Mouse (Mus musculus) monocyte, adult 2 months (primary cell): Measurements from ENCODE around the gene Eif3i.
"Not testable (repeated sequence)": the region's sequence is repeated elsewhere in the genome, so short reads cannot be mapped to it uniquely, and the experiment has no call there.

Source experiments
- DNase-seq, 2 experiments: peaks; one replicate each; pipeline ENCODE4 v3.0.0; 2022; ENCODE audit warnings: low spot score in 2 of 2, low read depth in 1 of 2

The Eif3i gene

DNA sequence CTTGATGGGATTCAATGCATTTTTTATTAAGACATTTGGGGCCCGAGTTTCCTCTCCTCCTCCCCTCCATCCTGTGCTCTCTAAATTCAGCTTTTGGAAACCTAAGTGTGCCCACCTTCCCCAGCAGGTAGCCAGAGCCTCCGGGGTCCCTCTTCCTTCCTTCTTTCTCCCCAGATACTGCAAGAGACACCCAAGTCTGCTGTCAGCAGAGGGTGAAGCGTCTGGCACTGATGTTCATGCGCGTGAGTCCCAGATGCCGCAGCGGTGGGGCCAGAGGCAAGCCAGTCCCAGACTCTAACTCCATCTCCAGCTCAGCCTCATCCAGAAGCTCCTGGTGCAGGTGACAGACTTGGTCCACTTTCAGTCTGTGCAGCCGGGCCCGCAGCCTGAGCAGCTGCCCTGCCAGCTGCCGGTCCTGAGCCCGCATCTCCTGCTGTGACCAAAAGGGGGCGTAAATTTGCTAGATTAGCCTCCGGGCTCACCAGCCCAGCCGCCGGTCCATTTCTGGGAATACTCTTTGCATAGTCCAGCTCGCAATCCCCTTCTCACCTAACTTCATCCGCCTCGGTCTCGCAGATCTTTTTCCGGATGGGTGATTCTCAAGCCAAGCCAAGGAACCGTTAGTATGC lies 23.5 kb downstream of the Eif3i start:
- peak in 1 of 2 experiments; percentile 35 for DNase-seq

DNA sequence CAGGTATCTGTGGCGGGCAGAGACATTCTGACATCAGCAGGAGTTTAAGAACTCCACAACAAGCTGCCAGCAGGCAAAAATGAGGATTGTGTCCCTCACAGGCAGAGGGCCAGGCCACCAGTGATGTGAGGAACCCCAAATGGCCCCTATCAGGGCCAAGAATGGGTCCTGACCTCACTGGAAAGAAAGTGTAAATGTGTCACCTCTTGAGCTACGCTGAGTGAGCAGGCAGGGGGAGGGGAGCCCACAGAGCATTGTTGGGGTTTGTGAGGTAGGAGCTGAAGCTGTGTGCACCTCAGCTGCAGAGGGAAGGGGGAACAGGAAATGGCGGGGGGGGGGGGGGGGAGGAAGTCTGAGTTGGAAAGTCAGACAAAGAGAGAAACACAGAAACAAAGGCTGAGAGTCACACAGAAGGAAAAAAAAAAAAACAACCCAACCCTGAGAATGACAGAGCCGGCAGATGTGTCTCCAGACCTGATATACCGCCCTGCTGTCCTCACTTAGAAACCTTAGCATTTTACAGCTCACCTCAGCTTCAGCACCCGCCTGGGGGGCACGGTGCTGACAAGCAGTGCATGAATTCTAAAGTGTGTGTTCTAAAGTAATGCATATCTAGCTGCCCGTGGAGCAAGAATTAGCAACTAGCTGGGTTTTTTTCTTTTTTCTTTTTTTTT lies 25.1 kb downstream of the Eif3i start:
- DNase-seq = no peak

DNA sequence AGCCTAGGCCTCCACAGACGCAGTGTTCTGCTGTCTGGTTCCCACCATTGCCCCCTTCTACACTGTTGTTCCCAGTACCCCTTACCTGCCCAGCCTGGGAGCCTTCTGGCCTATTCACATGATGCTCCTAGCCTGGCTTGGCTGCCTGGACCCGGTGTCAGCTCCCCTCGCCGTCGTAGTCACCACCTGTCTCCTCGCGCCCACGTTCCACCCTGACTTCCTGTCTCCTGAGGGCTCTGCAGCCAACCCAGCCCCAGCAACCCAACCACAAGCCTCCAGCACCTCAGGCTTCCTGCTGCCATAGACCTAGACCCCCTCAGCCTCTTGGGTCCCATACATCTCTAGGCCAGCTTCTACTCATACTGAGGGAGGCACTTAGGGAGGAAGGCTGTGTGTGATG lies 27.0 kb downstream of the Eif3i start, which contains the start of gene Lck:
Gene Lck (minus strand): TSS at position 212 of the 400 bp plus-strand sequence.
- no peak for DNase-seq

DNA sequence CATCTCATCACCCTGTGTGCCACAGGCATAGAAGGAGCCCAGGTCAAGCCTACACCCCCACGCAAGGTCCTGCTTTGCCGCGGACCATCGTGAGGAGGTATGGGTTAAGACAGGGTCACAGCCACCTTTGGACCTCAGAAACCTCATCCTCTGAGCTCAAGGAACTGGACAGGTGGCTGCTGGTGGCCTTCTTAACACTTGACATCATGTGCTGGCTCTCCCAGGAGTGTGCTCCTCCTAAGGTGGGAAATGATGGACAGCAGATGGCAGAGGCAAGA lies 27.4 kb downstream of the Eif3i start:
- DNase-seq = no peak

DNA sequence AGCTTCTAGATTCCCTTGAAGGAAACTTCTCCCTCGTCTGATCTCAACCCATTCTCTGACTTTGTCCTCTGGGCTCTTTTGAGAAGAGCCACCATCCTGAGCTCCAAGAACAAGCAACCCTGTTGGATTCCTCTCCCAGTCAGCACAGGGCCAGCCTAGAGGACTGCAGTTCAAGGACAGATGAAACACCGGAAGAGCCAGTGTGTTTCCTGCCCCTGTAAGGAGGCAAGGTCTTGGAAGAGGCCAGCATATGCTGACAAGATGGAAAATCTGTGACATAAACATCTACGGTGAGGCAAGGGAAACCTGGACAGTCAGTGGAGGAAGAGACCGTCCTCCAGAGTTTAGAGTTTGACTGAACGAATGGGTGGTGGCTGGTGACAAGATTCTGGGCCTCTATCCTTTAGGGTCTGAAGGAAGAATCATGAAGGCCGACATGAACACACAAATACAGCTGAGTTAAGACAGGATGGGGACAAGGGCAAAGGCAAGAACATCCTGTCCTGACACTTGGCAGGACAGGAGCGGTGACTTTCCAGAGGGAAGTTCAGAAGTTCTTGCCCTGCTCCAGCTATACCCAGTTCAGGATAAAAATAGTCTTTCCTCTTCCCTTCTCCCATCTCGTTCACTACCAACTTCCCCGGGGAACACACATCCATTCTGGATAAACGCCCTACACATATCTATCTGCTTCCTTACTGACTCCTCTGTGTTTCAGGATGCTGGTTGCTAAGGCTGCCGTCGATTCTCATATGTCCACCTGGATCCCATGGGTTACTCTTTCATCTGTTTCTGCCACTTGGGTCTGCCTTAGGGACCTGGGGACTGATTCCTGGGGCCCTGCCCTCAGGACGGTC lies 28.0 kb downstream of the Eif3i start:
- DNase-seq = no peak

DNA sequence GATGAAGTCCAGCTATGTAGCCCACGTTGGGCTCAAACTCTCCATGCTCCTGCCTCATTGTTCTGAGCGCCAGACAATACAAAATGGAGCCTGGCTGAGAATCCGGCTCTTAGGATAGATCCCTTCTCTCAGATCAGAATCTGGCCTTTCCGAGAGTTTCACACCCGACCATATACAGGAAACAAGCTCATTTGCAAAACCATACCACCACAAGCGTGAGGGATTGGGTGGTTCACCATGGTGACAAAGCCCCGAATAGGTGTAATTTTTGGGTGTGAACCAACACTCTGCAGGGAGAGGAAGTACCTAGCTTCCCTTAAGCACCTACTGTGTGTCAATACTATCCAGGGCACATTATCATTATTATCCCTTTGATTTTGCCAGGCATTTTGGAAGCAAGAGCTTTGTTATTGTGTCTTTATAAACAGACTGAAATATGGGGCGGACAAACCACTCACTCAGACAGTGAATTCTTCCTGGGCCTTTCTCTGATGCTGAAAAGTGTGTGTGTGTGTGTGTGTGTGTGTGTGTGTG lies 28.8 kb downstream of the Eif3i start:
- no peak for DNase-seq

DNA sequence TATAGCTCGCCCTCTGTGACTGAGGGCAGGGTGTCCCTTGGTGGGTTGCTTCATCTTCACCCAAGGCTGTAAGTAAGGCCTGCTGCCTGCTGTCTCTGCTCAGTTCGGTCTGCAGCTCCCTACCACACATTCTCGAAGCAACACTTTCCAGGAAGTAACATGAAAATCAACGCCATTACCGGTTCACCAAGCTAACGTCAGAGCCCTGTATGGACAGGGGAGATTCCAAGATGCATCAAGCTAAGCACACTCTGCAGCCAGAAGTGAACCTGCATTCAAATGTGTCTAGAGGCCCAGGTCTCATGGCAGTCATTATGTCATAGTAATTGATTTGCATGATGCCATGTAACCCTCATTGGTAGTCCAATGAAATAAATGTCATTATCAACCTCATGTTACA lies 30.4 kb downstream of the Eif3i start:
- no peak for DNase-seq

DNA sequence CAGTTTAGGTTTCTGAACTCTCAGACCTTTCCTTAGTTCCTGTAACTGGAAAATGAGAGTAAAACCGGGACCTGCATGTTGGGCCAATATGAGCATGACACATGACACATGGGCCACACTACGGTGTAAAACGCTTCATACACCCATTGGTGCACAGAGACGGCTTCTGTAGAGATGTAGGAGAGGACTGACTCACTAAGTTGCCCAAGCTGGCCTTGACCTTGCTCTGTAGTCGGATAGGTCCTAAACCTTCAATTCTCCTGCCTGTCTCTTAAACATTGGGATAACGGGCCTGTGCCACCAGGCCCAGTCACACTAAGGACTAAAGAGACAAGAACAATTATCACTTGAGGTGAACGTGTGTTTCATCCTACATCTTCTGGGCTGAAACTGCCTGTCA lies 32.1 kb downstream of the Eif3i start:
- DNase-seq = no peak

DNA sequence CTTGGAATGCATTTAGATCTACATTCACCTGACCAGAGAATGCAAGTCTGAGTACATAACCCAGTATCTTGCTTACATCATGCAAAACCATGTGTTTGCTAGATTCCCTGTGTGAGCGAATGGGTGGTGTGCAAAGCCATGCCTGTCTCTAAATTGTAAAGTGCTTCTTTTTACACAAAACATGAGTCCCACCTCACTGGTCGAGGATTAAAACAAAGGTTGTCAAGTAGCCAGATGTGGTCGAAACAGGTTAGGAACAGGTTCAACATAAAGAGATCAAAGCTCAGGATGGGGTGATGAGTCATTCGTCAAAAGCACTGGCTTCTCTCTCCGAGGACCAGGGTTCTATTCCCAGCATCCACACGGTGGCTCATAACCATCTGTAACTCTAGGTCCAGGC lies 35.3 kb downstream of the Eif3i start:
- no peak for DNase-seq

DNA sequence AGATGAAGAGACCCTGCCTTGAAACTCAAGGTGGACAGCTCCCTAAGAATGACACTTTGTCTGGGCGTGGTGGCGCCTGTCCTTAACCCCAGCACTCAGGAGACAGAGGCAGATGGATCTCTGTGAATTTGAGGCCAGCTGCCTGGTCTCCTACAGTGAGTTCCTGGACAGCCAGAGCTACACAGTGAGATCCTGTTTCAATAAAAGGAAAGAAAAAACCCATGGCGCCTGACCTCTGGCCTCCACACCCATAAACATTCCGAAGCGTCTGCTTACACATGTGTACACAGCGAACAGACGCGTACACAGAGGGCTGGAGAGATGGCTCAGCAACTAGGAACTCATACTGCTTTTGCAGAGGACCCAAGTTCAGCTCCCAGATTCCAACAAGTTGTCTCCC lies 36.7 kb downstream of the Eif3i start:
- DNase-seq = no peak

DNA sequence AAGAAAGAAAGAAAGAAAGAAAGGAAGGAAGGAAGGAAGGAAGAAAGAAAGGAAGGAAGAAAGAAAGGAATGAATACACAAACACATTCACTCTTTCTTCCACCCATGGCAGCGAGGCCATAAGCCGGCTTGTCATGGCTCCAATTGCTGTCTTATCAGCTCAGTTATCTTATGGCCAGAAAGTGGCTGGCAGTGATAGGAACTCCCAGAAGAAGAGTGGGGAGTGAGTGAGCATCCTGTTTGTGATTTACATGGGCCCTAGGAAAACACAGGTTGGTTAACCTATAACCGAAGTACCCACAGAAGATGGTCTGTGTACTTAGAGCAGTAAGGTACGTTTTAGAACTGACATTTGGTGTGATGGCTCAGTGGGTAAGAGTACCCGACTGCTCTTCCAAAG lies 39.3 kb downstream of the Eif3i start:
- no peak for DNase-seq

DNA sequence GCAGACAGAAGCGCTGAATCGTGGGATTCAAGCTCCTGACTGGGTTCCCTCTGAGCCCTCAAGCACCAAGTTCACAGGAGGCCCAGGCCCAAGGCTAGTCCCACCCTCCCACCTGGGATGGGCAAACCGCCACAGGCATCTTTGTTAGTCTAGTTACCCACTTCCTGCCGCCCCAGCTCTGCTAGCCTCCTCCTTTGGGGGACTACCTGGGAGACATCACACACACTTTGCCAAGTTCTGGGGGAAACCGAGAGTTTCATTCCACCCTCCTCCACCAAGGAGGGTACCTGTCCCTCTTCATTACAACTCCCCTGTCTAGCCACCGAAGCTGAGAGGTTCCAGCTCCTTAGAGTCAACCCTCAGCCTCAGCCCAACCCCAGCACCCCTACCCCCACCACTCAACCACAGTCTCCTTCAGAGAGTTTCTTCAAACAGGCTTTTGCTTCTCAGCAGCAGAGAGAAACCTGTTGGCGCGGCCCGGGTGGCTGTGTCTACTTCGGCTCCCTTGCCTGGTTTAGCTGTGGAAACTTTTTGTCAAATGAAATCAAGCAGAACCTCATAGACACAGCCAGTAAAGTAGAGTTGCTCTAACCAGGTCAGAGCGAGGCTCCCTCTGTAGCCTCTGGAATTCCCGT lies 42.0 kb downstream of the Eif3i start:
- no peak for DNase-seq

DNA sequence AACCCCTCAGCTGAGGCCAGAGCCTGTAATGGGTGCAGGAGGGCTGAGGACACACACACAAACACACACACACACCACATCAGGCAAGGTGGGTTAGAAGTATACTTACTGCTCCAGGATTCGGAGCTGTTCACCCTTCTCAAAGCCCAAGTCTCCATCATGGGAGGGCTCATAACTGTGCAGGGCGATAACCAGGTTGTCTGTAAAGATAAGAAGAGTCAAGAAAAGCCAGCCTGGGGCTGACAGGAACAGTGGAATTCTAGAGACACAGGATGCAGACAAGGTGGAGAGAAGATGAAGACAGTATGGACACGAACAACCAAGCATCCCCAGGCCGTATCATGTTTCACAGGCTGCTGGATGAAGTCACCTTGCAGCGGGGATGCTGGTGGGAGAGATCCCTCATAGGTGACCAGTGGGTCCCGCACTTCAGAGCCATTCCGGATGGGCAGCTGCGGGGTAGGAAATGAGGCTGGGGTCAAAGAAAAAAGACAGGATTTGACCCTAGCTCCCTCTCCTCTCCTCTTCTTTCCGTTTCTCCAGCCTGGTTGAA lies 43.1 kb downstream of the Eif3i start:
- no peak for DNase-seq

DNA sequence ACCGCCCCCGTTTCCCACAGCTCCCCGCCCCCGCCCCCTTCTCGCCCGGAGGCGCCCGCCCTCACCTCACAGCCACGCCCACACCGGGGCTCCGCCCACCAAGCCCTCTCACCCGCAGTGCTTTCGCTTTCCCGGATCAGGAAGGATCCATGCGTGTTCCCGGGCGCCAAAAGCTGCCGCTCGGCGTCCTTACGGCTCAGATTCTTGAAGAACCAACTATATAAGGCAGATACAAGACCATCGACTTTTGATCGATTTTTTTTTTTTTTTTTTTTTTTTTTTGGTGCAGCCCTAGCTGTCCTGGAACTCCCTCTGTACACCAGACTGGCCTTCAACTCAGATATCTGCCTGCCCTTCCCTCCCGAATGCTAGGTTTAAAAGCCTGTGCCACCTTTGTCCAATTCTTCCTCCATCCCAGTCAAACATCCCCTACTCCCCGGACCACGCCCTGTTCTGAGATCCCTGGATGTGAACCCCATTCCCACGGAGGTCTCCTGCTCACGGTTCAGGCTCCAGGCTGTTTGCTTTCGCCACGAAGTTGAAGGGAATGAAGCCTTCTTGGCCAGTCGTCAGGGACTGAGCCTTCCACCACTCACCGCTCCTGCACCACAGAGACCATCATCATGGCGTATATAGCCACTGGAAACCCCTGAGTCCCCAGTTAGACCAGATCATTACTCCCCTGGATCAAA lies 43.8 kb downstream of the Eif3i start:
- peak; percentile 42 to 62 for DNase-seq

DNA sequence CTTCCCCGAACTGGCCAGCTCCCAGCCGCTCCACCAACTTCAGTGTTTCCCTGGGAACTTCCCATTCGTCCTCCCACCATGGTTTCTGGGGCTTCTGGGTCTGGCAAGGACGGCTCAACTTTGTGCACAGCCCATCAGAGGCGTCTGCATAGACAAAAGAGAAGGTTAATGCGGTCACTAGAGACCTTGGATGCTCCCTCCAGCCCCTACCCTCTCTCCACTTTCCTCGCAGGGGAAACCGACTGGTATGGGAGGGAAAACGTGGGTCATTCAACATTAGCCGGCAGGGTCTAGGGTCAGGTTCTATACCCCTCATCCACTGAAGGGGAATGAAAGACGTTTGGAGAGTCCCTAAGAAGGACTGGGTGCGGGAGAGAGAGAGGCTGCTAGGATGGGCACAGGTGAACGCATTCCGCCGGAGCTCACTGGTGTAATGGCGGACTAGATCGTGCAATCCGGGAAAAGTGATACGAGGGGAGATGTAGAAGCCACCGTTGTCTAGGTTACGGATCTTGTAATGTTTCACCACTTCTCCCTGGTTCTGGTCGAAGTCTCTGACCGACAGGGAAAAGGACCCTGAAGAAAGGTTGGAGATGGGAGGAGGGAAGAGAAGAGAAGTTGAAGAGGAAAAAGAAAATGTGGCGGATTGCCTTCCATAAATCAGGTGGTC lies 44.5 kb downstream of the Eif3i start:
- no peak for DNase-seq

DNA sequence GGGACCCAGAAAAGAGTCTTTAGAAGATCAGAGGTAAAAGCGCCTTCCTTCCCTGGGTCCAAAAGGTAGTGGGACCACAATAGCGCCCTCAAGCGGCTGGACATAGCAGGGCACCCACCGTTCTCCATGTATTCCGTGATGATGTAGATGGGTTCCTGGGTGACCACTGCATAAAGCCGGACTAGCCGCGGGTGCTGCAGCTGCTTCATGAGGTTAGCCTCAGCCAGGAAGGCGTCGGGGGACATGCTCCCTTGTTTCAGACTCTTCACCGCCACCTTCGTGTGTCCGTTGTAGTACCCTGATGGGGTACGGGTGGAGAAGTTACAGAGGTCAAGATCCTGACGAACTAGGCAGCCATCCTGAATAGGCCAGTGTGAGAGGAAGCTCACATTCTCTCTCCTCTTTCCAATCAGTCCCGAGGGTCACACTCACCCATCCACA lies 45.0 kb downstream of the Eif3i start:
- DNase-seq = peak in 1 of 2 experiments; percentile 46

DNA sequence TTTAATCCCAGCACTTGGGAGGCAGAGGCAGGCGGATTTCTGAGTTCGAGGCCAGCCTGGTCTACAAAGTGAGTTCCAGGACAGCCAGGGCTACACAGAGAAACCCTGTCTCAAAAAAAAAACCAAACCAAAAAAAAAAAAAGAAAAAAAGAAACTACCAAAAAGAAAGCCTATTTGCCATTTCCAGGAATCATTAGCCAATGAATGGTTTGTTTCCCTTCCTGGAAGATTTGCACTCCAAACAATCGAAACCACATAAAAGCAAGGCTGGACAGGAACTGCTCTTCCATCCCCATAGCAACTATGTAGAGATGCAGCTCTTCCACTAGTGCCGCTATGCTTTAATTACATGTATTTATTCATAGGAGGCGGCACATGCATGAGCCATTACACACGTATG lies 45.9 kb downstream of the Eif3i start:
- DNase-seq = not testable (repeated sequence)

DNA sequence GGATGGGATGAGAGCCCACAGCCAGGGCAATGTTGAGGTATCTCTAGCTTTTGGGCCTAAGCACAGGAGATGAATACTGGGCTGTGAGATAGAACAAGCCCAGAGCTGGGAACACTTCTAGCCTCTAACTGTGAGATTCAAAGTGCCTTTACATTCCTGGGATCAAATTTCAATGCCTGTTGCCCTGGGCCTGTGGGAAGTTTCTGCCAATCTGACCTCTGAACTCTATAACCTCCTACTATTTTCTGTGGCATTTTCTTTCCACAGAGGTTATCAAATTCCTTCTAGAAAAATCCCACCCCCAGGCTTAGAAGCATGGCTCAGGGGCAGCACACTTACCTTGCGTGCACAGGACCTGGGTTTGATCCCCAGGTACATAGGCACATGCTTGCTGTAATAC lies 50.2 kb downstream of the Eif3i start:
- no peak for DNase-seq

DNA sequence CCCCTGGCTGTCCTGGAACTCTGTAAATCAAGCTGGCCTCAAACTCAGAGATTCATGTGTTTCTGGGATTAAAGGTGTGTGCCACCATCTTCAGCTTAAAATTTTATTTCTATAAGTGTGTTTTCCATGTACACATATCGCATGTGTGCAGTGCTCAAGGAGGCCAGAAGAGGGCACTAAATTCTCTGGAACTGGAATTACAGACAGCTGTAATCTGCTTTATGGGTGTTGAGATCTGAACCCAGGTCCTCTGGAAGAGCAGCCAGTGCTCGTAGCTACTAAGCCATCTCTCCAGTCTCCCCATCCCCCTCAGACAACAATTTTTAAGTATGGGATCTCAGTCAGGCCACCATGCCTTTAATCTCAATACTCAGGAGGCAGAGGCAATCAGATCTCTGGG lies 51.1 kb downstream of the Eif3i start:
- no peak for DNase-seq

DNA sequence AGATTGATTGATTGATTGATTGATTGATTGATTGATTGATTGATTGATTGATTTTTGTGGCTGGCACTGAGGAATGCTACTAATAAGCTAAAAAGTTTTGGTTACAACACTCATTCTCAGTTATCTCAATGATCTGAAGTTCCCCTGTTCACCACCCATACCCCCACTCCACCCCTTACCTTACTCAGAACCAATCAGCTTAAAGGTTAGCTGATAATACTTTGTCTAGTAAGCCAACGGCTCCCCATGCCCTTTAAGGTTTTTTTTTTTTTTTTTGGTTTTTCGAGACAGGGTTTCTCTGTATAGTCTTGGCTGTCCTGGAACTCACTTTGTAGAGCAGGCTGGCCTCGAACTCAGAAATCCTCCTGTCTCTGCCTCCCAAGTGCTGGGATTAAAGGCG lies 52.8 kb downstream of the Eif3i start:
- DNase-seq = not testable (repeated sequence)
